Mouse (Mus musculus): ENCODE results near the gene Gm1604a. TPM values are rescaled to one million over a fixed set of nuclear protein-coding genes. Genes with fewer than 3 reads are reported as not detected.
A peak's percentile ranks its signal among the peaks of the same experiment; 100 is the strongest.
"Not testable (repeated sequence)": the region's sequence is repeated elsewhere in the genome, so short reads cannot be mapped to it uniquely, and the experiment has no call there.

The Gm1604a gene
- total RNA-seq (2021), result 1 to 10 TPM in 1 of 2 experiments, not detected in 1; 1.1 TPM

- intact Hi-C loops (cut with DNase I), result not testable (repeated sequence)
- DNase-seq, result peak; percentile 20
Measured at GRCm38 (mm10) chr17:7025257-7025656, at the start of gene Gm1604a. Gm1604a (plus strand) TSS chr17:7025568.

DNA sequence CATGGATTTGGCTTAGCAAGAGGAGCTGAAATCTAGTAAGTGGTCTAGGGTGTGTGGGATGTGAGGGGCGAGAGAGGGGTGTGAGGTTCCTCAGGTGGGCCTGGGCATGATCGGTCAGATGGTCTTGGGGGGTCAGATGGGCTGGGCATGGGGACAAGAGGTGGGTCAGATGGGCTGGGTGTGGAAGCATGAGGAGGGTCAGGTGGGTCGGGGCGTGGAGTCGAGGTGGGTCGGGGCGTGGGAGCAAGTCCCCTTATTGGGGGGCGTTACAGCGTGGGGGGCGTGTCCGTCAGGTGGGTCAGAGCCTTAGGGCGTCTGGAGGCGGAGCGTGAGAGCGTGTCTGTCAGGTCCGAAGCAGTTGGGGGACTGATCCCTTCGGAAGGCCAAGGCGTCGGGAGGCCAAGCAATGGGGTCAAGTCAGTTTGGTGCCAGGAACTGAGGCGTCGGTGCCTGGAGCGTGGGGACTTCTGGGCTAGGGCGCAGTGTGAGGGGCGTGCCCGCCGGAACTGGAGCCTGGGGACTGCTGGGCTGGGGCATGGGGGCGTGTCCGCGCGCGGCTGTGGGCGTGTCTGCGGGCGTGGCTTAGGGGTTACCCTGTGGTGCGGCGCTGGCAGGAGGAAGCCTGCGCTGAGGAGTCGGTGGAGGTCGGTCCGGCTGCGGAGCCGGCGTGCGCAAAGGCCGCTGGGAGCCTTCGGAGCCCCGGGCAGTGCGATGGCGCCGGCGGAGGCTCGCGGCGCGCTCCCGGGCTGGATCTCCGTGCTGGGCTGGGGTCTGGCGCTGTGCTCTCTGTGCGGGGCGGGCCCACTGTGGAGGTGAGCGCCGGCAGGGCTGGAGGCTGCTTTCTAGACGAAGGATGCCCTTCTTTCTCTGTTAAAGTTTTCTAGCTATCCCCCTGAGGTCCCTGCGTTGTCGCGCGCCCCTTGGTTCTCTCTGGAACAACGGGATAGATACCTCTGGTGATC lies 46.8 kb upstream of the Gm1604a start, which contains the start of gene Gm49721:
Gene Gm49721 (plus strand): TSS at position 618 of the 962 bp plus-strand sequence.
- peak; percentile 50 for DNase-seq
- intact Hi-C loops (cut with DNase I), result not testable (repeated sequence)

GRCm38 (mm10) chr17:6979380-6979779 lies 46.0 kb upstream of the Gm1604a start:
- DNase-seq; intact Hi-C loops (cut with DNase I): not testable (repeated sequence)

GRCm38 (mm10) chr17:6980144-6980543 lies 45.2 kb upstream of the Gm1604a start:
- intact Hi-C loops (cut with DNase I); DNase-seq: not testable (repeated sequence)

DNA sequence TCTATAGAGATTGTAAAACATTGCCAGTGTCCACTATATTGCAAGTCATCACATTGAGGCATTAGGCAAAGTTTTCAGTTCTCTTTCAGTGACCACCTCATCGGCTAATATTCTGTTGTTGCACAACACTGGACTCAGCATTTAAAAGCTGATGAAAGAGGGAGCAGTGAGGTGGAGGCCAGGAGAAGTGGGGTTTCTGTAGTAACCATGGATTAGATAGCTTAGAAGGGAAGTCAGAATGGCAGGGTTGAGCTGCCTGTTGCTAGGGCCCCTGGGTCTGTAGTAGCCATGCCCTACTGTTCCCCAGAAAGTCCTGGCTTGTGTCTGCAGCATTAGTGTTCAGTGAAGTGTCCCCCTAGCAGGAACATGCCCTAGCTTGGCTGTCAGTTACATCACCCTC lies 39.2 kb upstream of the Gm1604a start:
- intact Hi-C loops (cut with DNase I); DNase-seq: not testable (repeated sequence)

DNA sequence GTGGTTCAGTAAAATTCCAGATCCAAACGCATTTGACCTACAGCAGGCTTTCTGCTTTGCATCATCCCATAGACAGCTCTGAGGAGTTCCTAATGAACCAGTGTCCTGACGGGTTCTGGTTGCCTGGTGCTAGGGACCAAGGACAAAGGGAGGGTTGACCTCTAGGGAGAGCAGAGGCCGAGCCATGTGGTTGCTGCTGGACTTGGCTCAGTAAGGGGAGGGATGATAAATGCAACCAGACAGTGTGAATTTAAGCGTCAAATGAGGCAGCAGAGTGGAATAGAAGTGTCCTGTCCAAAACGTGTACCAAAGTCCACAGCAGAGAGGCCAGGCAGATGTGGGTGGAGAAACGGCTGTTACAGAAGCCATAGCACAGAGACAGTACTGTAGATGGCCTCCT lies 29.9 kb upstream of the Gm1604a start:
- intact Hi-C loops (cut with DNase I); DNase-seq: not testable (repeated sequence)

GRCm38 (mm10) chr17:6996826-6997225 lies 28.5 kb upstream of the Gm1604a start:
- DNase-seq; intact Hi-C loops (cut with DNase I): not testable (repeated sequence)

DNA sequence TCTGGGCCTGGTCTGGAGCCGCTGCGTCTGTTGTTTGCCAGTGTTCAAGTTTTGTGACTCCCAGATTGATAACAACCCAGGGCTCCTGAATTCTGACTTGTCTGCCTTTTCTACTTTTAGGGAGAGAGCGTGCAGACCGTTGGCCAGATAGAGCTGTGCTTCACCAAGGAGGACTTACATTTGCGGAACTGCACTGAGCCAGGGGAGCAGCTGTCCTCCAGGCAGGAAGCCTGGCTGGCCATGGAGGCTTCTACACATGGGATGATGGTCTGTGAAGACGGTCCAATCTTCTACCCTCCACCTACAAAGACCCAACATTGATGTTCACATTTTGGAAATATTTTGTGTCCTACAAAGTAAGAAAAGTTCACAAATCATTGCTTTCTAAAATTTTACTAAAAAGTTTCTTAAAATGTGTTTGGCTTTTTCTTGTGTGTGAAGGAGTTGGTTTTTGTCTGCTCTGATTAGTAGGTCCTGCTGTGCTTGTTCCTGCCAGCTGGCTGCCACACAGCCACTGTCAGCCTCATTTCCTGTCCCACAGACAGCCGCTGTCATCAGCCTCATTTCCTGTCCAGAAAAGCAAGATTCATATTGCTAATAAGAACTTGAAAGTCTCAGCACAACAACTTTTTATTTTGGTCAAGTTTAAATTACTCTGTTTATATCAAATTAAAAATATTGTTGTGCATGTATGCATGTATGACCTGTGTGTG lies 27.4 kb upstream of the Gm1604a start:
- DNase-seq; intact Hi-C loops (cut with DNase I): not testable (repeated sequence)

DNA sequence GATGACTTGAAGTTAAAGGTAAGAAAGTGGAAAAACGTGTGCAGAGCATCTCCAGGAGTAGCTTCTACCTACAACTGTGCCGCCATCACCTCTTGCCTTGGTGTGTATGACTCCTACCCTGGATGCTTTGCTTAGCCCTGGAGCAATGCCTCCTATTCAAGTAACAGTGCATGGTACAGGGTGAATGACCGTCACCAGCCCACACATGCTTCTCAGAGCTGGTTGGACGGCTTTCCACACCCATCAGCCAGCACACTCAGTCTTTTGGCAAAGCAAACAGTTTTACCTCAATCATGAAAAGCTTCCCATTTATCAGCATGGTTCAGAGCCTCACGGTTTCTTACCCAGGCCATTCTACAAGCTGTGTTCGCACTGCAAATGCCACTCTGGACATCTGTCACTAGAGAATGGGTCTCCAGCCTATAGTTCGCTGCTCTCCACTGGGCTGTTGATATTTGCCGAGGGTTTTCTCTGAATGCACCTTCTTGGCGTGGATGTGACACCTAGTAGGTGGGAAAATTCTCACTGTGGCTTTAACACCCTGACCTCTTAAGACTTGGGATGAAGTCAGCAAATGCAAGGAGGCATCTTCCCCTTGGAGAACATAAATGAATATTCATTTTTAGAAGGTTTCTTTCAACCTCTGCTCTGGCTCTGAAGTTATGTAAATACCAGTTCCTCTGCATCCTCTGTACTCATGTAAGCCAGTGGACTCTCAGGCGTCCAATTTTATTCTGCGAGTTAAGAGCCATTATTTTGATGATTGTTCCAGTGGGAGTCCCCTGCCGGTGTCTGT lies 23.4 kb upstream of the Gm1604a start:
- DNase-seq; intact Hi-C loops (cut with DNase I): not testable (repeated sequence)

GRCm38 (mm10) chr17:7003392-7003791 lies 22.0 kb upstream of the Gm1604a start:
- intact Hi-C loops (cut with DNase I); DNase-seq: not testable (repeated sequence)

GRCm38 (mm10) chr17:7005646-7006045 lies 19.7 kb upstream of the Gm1604a start:
- intact Hi-C loops (cut with DNase I), result not testable (repeated sequence)

GRCm38 (mm10) chr17:7008885-7009284 lies 16.5 kb upstream of the Gm1604a start:
- intact Hi-C loops (cut with DNase I); DNase-seq: not testable (repeated sequence)

More at GRCm38 (mm10) chr17:7005646-7006045, 19.7 kb upstream of the Gm1604a start:
- DNase-seq, result not testable (repeated sequence)

GRCm38 (mm10) chr17:7009440-7009839 lies 15.9 kb upstream of the Gm1604a start:
- DNase-seq, result not testable (repeated sequence)

DNA sequence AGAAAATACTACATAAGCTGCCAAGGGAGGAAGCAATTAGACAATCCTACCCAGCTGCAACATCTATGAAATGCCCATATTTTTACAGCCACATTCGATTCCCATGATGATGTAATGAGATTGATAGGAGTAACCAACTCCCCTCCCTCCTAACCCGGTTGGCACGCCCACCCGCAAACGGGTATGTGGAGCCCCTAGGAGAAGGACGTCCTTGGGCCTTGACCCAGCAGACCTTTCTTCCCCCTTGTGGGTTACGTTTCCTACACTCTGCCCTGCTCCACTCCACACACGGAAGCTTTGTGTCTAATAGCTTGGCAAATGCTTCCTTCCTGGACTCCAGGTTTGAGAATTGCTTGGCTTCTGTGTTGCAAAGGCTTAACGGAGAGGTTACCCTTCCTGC lies 15.5 kb upstream of the Gm1604a start:
- intact Hi-C loops (cut with DNase I); DNase-seq: not testable (repeated sequence)

More at GRCm38 (mm10) chr17:7009440-7009839, 15.9 kb upstream of the Gm1604a start:
- intact Hi-C loops (cut with DNase I), result not testable (repeated sequence)

GRCm38 (mm10) chr17:7014190-7014589 lies 11.2 kb upstream of the Gm1604a start:
- intact Hi-C loops (cut with DNase I); DNase-seq: not testable (repeated sequence)

GRCm38 (mm10) chr17:7025764-7026346 lies 487 bp downstream of the Gm1604a start:
- DNase-seq; intact Hi-C loops (cut with DNase I): not testable (repeated sequence)

DNA sequence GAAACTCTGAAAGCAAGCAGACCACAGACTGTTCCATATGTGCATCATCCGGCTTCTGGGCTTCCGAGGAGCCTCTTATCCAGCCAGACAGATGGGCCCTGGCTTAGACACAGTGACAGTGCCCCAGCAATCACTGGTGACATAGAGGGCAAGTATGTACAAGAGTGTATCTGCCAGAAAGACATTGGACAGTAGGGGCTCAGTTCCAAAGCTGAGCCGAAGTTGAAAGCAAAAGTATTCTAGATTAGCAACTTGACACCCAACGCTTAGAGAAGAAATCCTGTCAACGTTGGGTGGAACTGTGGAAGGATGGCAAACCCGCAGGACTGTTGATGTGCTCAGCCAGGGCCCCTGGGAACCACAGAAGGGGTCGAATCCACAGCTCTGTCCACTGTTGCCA lies 4.8 kb downstream of the Gm1604a start:
- intact Hi-C loops (cut with DNase I); DNase-seq: not testable (repeated sequence)

GRCm38 (mm10) chr17:7030622-7031174 lies 5.3 kb downstream of the Gm1604a start:
- DNase-seq; intact Hi-C loops (cut with DNase I): not testable (repeated sequence)
